Comparison of ENCODE assay signal across 9 mouse cellular contexts in genomic region chr7:19002115-19002514, GRCm38 (mm10). TPM values are rescaled to one million over a fixed set of nuclear protein-coding genes. Genes with fewer than 3 reads are reported as not detected.
DNase-seq lines count a peak whose midpoint lies in the region; ATAC-seq and TF ChIP-seq lines count a peak whose summit lies in the region.
"Had no signal": no experiment of that assay in that cellular context is flagged by ENCODE, and none has a peak within 500 bp of the region (broad histone marks: within the 10 kb centered on the region; RNA-seq: fewer than 3 reads in every experiment).

No protein-coding gene starts in this region.

- H3K27me3 ChIP-seq in kidney, adult 2 months (replicated peaks; ENCODE audit: control insufficient read depth, insufficient read depth, low read length) = no peaks in the 10 kb centered on the region
- no peaks in the 10 kb centered on the region for H3K27me3 ChIP-seq in hindbrain, embryonic 14.5 days (ENCODE audit: control insufficient read depth, insufficient read depth, low read length)
- H3K27me3 ChIP-seq in midbrain, embryonic 14.5 days (ENCODE audit: control insufficient read depth, insufficient read depth, low read length) = no peaks in the 10 kb centered on the region

- H3K9me3 ChIP-seq in hindbrain, embryonic 14.5 days (ENCODE audit: control insufficient read depth, low read length) = no peaks in the 10 kb centered on the region
- H3K9me3 ChIP-seq in midbrain, embryonic 14.5 days (ENCODE audit: control insufficient read depth, low read length) = no peaks in the 10 kb centered on the region

- H3K27ac ChIP-seq in kidney, adult 2 months (ENCODE audit: insufficient read depth, low read depth, low read length) = no peak overlapping the region
- H3K27ac ChIP-seq in hindbrain, embryonic 14.5 days = no peak overlapping the region
- H3K27ac ChIP-seq in midbrain, embryonic 14.5 days (replicated peaks; ENCODE audit: low read depth, low read length) = 0 out of 2 replicates have a peak overlapping the region, but pooled peaks have one; percentile 15

- peak overlapping the region; percentile 62 for H3K9ac ChIP-seq in hindbrain, embryonic 14.5 days
- peak overlapping the region; percentile 50; the same call in 1 of the 2 replicates for H3K9ac ChIP-seq in midbrain, embryonic 14.5 days (replicated peaks; ENCODE audit: low read length)

- no peaks in the 10 kb centered on the region; the same call in 1 of the 2 replicates for H3K36me3 ChIP-seq in kidney, adult 2 months (ENCODE audit: control insufficient read depth, insufficient read depth, low read length)
- H3K36me3 ChIP-seq in hindbrain, embryonic 14.5 days (replicated peaks; ENCODE audit: control insufficient read depth, insufficient read depth) = peaks cover 29% of the 10 kb centered on the region
- H3K36me3 ChIP-seq in midbrain, embryonic 14.5 days (ENCODE audit: control insufficient read depth, insufficient read depth, low read length) = peaks cover 24% of the 10 kb centered on the region

- no peak for ATAC-seq in hindbrain, embryonic 14.5 days (ENCODE audit: low FRiP score)
- ATAC-seq in midbrain, embryonic 14.5 days (ENCODE audit: low FRiP score, low TSS enrichment) = no peak

- peaks cover 12% of the 10 kb centered on the region for H3K4me1 ChIP-seq in kidney, adult 2 months (ENCODE audit: control insufficient read depth, insufficient read depth, low read length)
- H3K4me1 ChIP-seq in hindbrain, embryonic 14.5 days (replicated peaks; ENCODE audit: control insufficient read depth, insufficient read depth, low read length) = peaks cover 23% of the 10 kb centered on the region
- peaks cover 29% of the 10 kb centered on the region for H3K4me1 ChIP-seq in midbrain, embryonic 14.5 days (ENCODE audit: control insufficient read depth, insufficient read depth, low read length)

- TF ChIP-seq CTCF in kidney, adult 2 months (conservative IDR thresholded peaks at IDR 0.05; ENCODE audit: insufficient read depth, insufficient read length, low read depth, low read length) = no peak

- H3K4me2 ChIP-seq in hindbrain, embryonic 14.5 days (replicated peaks) = peak overlapping the region; percentile 53
- H3K4me2 ChIP-seq in midbrain, embryonic 14.5 days (ENCODE audit: low read length) = peak overlapping the region; percentile 58

- peak overlapping the region; percentile 55; the same call in 1 of the 2 replicates for H3K4me3 ChIP-seq in kidney, adult 2 months (ENCODE audit: insufficient read depth, low read depth, low read length)
- H3K4me3 ChIP-seq in hindbrain, embryonic 14.5 days (replicated peaks; ENCODE audit: low read length) = peak overlapping the region; percentile 30
- peak overlapping the region; percentile 35; the same call in 1 of the 2 replicates for H3K4me3 ChIP-seq in midbrain, embryonic 14.5 days (replicated peaks; ENCODE audit: low read depth, low read length)

- no peak for TF ChIP-seq POLR2A in kidney, adult 2 months (IDR thresholded peaks at IDR 0.05; ENCODE audit: low read depth, low read length)

- DNase-seq in kidney, adult 2 months = no peak
- DNase-seq in kidney, postnatal 36 days = no peak
- DNase-seq in brain, adult 2 months (ENCODE audit: low read depth, low spot score) = peak; percentile 32
- no peak for DNase-seq in hindbrain, embryonic 14.5 days (ENCODE audit: low spot score)
- no peak for DNase-seq in midbrain, embryonic 14.5 days
- no peak for DNase-seq in adrenal gland, postnatal 14 days
- no peak for DNase-seq in cerebellum, postnatal 14 days
- no peak for DNase-seq in gastrocnemius, postnatal 4 days (ENCODE audit: low spot score in 2 of 2)

- WGBS in kidney, adult 2 months = 16% methylated on average over 4 of the region's 4 CpGs
- WGBS in hindbrain, embryonic 14.5 days = 58% methylated on average over 4 of the region's 4 CpGs
- WGBS in midbrain, embryonic 14.5 days = 56% methylated on average over 4 of the region's 4 CpGs

RNA-seq across cellular contexts. Expression of gene Irf2bp1, which starts 1.7 kb away (rescaled TPM):
- 18.1 and 21.1 TPM in 2 replicates for polyA plus RNA-seq in kidney, adult 2 months (2012; rRNA removed)
- 32.4 and 38.1 TPM in 2 replicates for polyA plus RNA-seq in hindbrain, embryonic 14.5 days (2014; fragmentation: Nextera tagmentation; extraction: Ambion mirVana)
- 30.8 and 34.2 TPM in 2 replicates for polyA plus RNA-seq in midbrain, embryonic 14.5 days (2014; fragmentation: Nextera tagmentation; extraction: Ambion mirVana)
- 35.9 and 38.6 TPM in 2 replicates for total RNA-seq in adrenal gland, postnatal 14 days (2021)
- total RNA-seq in gastrocnemius, postnatal 4 days (2021) = 10 to 100 TPM; 36.6 to 38.1 TPM

RNA-seq across cellular contexts. Expression of gene Mypop, which starts 11.1 kb away (rescaled TPM):
- polyA plus RNA-seq in kidney, adult 2 months (2012; rRNA removed) = 7.6 and 8.7 TPM in 2 replicates
- 6.7 and 7.4 TPM in 2 replicates for polyA plus RNA-seq in hindbrain, embryonic 14.5 days (2014; fragmentation: Nextera tagmentation; extraction: Ambion mirVana)
- polyA plus RNA-seq in midbrain, embryonic 14.5 days (2014; fragmentation: Nextera tagmentation; extraction: Ambion mirVana) = 4.2 and 4.8 TPM in 2 replicates
- 7.1 and 8.2 TPM in 2 replicates for total RNA-seq in adrenal gland, postnatal 14 days (2021)
- 1 to 10 TPM; 3.2 to 3.7 TPM for total RNA-seq in gastrocnemius, postnatal 4 days (2021)

RNA-seq across cellular contexts. Expression of gene Nanos2, which starts 14.9 kb away (rescaled TPM):
- not detected in 2 replicates for polyA plus RNA-seq in kidney, adult 2 months (2012; rRNA removed)
- polyA plus RNA-seq in hindbrain, embryonic 14.5 days (2014; fragmentation: Nextera tagmentation; extraction: Ambion mirVana) = 0.52 and 0.69 TPM in 2 replicates
- polyA plus RNA-seq in midbrain, embryonic 14.5 days (2014; fragmentation: Nextera tagmentation; extraction: Ambion mirVana) = 0.58 and 0.86 TPM in 2 replicates
- total RNA-seq in adrenal gland, postnatal 14 days (2021) = not detected in 2 replicates
- not detected for total RNA-seq in gastrocnemius, postnatal 4 days (2021)
- total RNA-seq: hematopoietic stem cell, adult 5-6 weeks had no signal

RNA-seq across cellular contexts. Expression of gene Foxa3, which starts 21.2 kb away (rescaled TPM):
- 0.13 and 0.16 TPM in 2 replicates for polyA plus RNA-seq in kidney, adult 2 months (2012; rRNA removed)
- not detected in 2 replicates for polyA plus RNA-seq in hindbrain, embryonic 14.5 days (2014; fragmentation: Nextera tagmentation; extraction: Ambion mirVana)
- not detected in 2 replicates for polyA plus RNA-seq in midbrain, embryonic 14.5 days (2014; fragmentation: Nextera tagmentation; extraction: Ambion mirVana)
- 0.34 and 6.8 TPM in 2 replicates for total RNA-seq in adrenal gland, postnatal 14 days (2021)
- under 1 TPM in 1 of 2 experiments, not detected in 1; 0.13 TPM for total RNA-seq in gastrocnemius, postnatal 4 days (2021)

RNA-seq across cellular contexts. Expression of gene Sympk, which starts 22.1 kb away (rescaled TPM):
- polyA plus RNA-seq in kidney, adult 2 months (2012; rRNA removed) = 59.8 and 68.9 TPM in 2 replicates
- polyA plus RNA-seq in hindbrain, embryonic 14.5 days (2014; fragmentation: Nextera tagmentation; extraction: Ambion mirVana) = 18.7 and 18.8 TPM in 2 replicates
- 18.1 and 28.1 TPM in 2 replicates for polyA plus RNA-seq in midbrain, embryonic 14.5 days (2014; fragmentation: Nextera tagmentation; extraction: Ambion mirVana)
- total RNA-seq in adrenal gland, postnatal 14 days (2021) = 83.7 and 84.3 TPM in 2 replicates
- 10 to 100 TPM; 61.4 to 63.8 TPM for total RNA-seq in gastrocnemius, postnatal 4 days (2021)
